Mouse (Mus musculus) midbrain, postnatal 0 days (tissue): ENCODE measurements around the gene Btbd35f3. TPM values are rescaled to one million over a fixed set of nuclear protein-coding genes. Genes with fewer than 3 reads are reported as not detected.
"Not testable (repeated sequence)": the region's sequence is repeated elsewhere in the genome, so short reads cannot be mapped to it uniquely, and the experiment has no call there.

Experiments
- ATAC-seq: fragments of 200-750 bp; cut with Nextera tagmentation; 2 replicates; pipeline ENCODE4 v1.8.0; 2017; ENCODE audit warnings: moderate number of reproducible peaks, mild to moderate bottlenecking, moderate TSS enrichment, moderate library complexity; ENCODE audit not compliant: low FRiP score
- DNase-seq: peaks from one replicate; pipeline ENCODE4 v3.0.0-alpha.2; 2015; ENCODE audit warnings: low spot score
- H3K27ac ChIP-seq: fragments of 300-500 bp; sonication (generic); 2 replicates; pipeline ENCODE4 v1.5.1; 2014; ENCODE audit warnings: low read depth, mild to moderate bottlenecking, low read length, mixed read lengths
- H3K27me3 ChIP-seq: fragments of 300-500 bp; sonication (generic); 2 replicates; pipeline ENCODE4 v1.6.1; 2014; ENCODE audit warnings: low read length, control low read depth, mixed read lengths; ENCODE audit not compliant: insufficient read depth
- H3K36me3 ChIP-seq: fragments of 300-500 bp; sonication (generic); 2 replicates; pipeline ENCODE4 v1.6.1; 2014; ENCODE audit warnings: low read length, control low read depth, mixed read lengths; ENCODE audit not compliant: insufficient read depth
- H3K4me1 ChIP-seq: fragments of 300-500 bp; sonication (generic); 2 replicates; pipeline ENCODE4 v1.6.1; 2014; ENCODE audit warnings: mild to moderate bottlenecking, control low read depth, antibody characterized with exemption, low read length, mixed read lengths; ENCODE audit not compliant: insufficient read depth
- H3K4me2 ChIP-seq: fragments of 300-500 bp; sonication (generic); 2 replicates; pipeline ENCODE4 v1.6.1; 2014; ENCODE audit warnings: low read depth, mild to moderate bottlenecking, low read length, mixed read lengths; ENCODE audit not compliant: poor library complexity, severe bottlenecking
- H3K4me3 ChIP-seq: fragments of 300-500 bp; sonication (generic); 2 replicates; pipeline ENCODE4 v1.5.1; 2014; ENCODE audit warnings: low read depth, mild to moderate bottlenecking, low read length, moderate library complexity
- H3K9ac ChIP-seq: fragments of 300-500 bp; sonication (generic); replicated peaks from 2 replicates; pipeline ENCODE4 v1.6.1; 2014; ENCODE audit warnings: mild to moderate bottlenecking, low read length, moderate library complexity, mixed read lengths; ENCODE audit not compliant: poor library complexity, severe bottlenecking
- H3K9me3 ChIP-seq: fragments of 300-500 bp; sonication (generic); 2 replicates; pipeline ENCODE4 v1.6.1; 2016; ENCODE audit warnings: low read length, control low read depth
- WGBS: fragments of 180-500 bp; shearing (Covaris S2); extraction: QIAGEN DNeasy Blood & Tissue Kit; methylation state at CpG from one replicate; pipeline ENCODE4 v1.1.7; 2014; 5-methylcytosine and 5-hydroxymethylcytosine counted together
- polyA plus RNA-seq: library from polyadenylated mRNA; unstranded; fragments of >200 nt; fragmentation: Nextera tagmentation; extraction: Ambion mirVana; gene quantifications from 2 replicates; pipeline ENCODE4 v1.2.1, GENCODE M21; 2015
- total RNA-seq: library from RNA; depleted of rRNA; stranded (reverse); fragments of >200 nt; gene quantifications from 2 replicates; pipeline ENCODE4 v1.2.3, GENCODE M21; 2014; rRNA removed

Btbd35f3 gene
- not detected in 2 replicates for total RNA-seq
- not detected in 2 replicates for polyA plus RNA-seq

DNA sequence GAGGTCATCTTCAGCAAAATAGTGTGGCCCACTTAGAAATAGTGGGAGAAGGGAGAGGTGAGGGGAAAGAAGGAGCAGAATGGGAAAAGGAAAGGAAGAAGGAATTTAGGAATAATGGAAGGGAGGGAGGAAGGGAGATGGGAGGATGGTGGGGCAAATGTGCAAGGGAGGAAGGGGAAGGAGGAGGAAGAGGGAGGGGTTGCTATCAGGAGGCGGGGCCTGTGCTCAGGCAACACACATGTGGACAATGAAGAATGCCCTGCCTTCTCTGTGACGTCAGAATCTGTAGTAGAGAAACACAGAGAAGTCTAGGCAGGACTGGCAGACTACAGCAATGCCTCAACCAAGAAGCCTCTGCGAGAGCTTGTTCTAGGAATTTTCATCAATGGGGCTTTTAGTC is at the start of gene Btbd35f3:
TSS of gene Btbd35f3 (plus strand) at position 301 of the 400 bp plus-strand sequence.
- ATAC-seq, H3K4me2 ChIP-seq: not testable (repeated sequence)
- no CpG with 5 or more reads among the region's 3 CpGs for WGBS

More for the DNA sequence above, at the start of gene Btbd35f3:
- DNase-seq, H3K4me1 ChIP-seq, H3K36me3 ChIP-seq, H3K27me3 ChIP-seq, H3K4me3 ChIP-seq, H3K9ac ChIP-seq, H3K27ac ChIP-seq, H3K9me3 ChIP-seq: not testable (repeated sequence)

Other genes starting within 250 kb of the Btbd35f3 start
- not detected in 2 replicates for gene Btbd35f16, start 80.7 kb upstream of the Btbd35f3 start, total RNA-seq
- gene Btbd35f16, start 80.7 kb upstream of the Btbd35f3 start, polyA plus RNA-seq, result not detected in 2 replicates
- gene Btbd35f28, start 158.9 kb downstream of the Btbd35f3 start, total RNA-seq, result not detected in 2 replicates
- gene Btbd35f28, start 158.9 kb downstream of the Btbd35f3 start, polyA plus RNA-seq, result not detected in 2 replicates